Mouse (Mus musculus) stomach, postnatal 0 days (tissue): ENCODE data around the gene Wdr24. TPM values are rescaled to one million over a fixed set of nuclear protein-coding genes. Genes with fewer than 3 reads are reported as not detected.

ENCODE experiments used
- ATAC-seq: fragments of 200-750 bp; cut with Nextera tagmentation; 2 replicates; pipeline ENCODE4 v1.8.0; 2017; ENCODE audit not compliant: low FRiP score, low TSS enrichment
- DNase-seq: peaks from one replicate; pipeline ENCODE4 v3.0.0-alpha.2; 2016; ENCODE audit warnings: low spot score
- H3K27ac ChIP-seq: fragments of 300-500 bp; sonication (generic); replicated peaks from 2 replicates; pipeline ENCODE4 v1.5.1; 2014; ENCODE audit warnings: mild to moderate bottlenecking, control low read depth
- H3K27me3 ChIP-seq: fragments of 300-500 bp; sonication (generic); 2 replicates; pipeline ENCODE4 v1.6.1; 2014; ENCODE audit warnings: low read length; ENCODE audit not compliant: control insufficient read depth, insufficient read depth
- H3K36me3 ChIP-seq: fragments of 300-500 bp; sonication (generic); 2 replicates; pipeline ENCODE4 v1.6.1; 2014; ENCODE audit warnings: low read length, mixed read lengths; ENCODE audit not compliant: control insufficient read depth, insufficient read depth
- H3K4me1 ChIP-seq: fragments of 300-500 bp; sonication (generic); replicated peaks from 2 replicates; pipeline ENCODE4 v1.6.1; 2014; ENCODE audit warnings: antibody characterized with exemption; ENCODE audit not compliant: control insufficient read depth, insufficient read depth
- H3K4me2 ChIP-seq: fragments of 300-500 bp; sonication (generic); replicated peaks from 2 replicates; pipeline ENCODE4 v1.6.1; 2014; ENCODE audit warnings: low read depth, mild to moderate bottlenecking, control low read depth, moderate library complexity
- H3K4me3 ChIP-seq: fragments of 300-500 bp; sonication (generic); 2 replicates; pipeline ENCODE4 v1.5.1; 2014; ENCODE audit warnings: low read depth, low read length, control low read depth
- H3K9ac ChIP-seq: fragments of 300-500 bp; sonication (generic); 2 replicates; pipeline ENCODE4 v1.6.1; 2014; ENCODE audit warnings: mild to moderate bottlenecking, low read length, control low read depth, mixed read lengths
- H3K9me3 ChIP-seq: fragments of 300-500 bp; sonication (generic); 2 replicates; pipeline ENCODE4 v1.6.1; 2016; ENCODE audit warnings: low read length; ENCODE audit not compliant: control insufficient read depth
- CTCF ChIP-seq: IDR thresholded peaks from 2 replicates; pipeline ENCODE4 v1.5.1; 2016; ENCODE audit warnings: antibody characterized with exemption, low read depth, mild to moderate bottlenecking, moderate library complexity
- EP300 ChIP-seq: optimal IDR thresholded peaks from 2 replicates; pipeline ENCODE3; 2016; ENCODE audit warnings: antibody characterized with exemption
- WGBS: fragments of 180-500 bp; shearing (Covaris S2); extraction: QIAGEN DNeasy Blood & Tissue Kit; methylation state at CpG from one replicate; pipeline ENCODE4 v1.1.7; 2014; 5-methylcytosine and 5-hydroxymethylcytosine counted together
- polyA plus RNA-seq: library from polyadenylated mRNA; unstranded; fragments of >200 nt; fragmentation: Nextera tagmentation; extraction: Ambion mirVana; gene quantifications from 2 replicates; pipeline ENCODE4 v1.2.1, GENCODE M21; 2015

Gene Wdr24
- polyA plus RNA-seq, 1 experiment from 2014 or later = 10.8 TPM

- H3K4me1 ChIP-seq = peaks cover 12% of the 10 kb centered on the region
Measured at GRCm38 (mm10) chr17:25863681-25864080, 40.3 kb downstream of the Wdr24 start.

DNA sequence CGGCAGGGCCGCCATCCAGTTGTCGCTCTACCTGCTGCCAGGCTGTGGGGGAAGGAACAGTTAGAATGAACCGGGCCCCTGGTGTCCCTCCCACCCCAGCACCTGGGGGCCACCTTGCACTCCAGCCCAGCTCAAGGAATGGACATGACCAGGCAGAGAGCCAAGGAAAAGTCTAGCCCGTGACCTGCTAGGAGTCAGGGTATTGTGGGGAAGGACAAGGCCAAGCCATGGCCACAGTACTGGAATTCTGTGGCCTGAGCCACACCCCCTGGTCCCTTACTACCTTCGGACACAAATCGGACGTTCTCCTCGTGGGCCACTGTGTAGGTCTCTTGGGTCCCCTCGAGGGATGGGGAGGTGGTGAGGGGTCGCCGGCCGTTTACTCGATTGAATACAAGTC lies 40.9 kb downstream of the Wdr24 start:
- no peaks in the 10 kb centered on the region for H3K27me3 ChIP-seq
- 89% methylated on average over 14 of the region's 14 CpGs for WGBS

More at GRCm38 (mm10) chr17:25863681-25864080, 40.3 kb downstream of the Wdr24 start:
- ATAC-seq = no peak
- 88% methylated on average over 6 of the region's 6 CpGs for whole genome bisulfite sequencing
- TF ChIP-seq CTCF (peak; percentile 25), EP300 (no peak)
- DNase-seq = no peak
- Histone ChIP-seq H3K27ac (no peak overlapping the region), H3K9ac (no peak overlapping the region), H3K27me3 (no peaks in the 10 kb centered on the region), H3K36me3 (no peaks in the 10 kb centered on the region), H3K4me3 (no peak overlapping the region), H3K9me3 (no peaks in the 10 kb centered on the region), H3K4me2 (no peak overlapping the region)

DNA sequence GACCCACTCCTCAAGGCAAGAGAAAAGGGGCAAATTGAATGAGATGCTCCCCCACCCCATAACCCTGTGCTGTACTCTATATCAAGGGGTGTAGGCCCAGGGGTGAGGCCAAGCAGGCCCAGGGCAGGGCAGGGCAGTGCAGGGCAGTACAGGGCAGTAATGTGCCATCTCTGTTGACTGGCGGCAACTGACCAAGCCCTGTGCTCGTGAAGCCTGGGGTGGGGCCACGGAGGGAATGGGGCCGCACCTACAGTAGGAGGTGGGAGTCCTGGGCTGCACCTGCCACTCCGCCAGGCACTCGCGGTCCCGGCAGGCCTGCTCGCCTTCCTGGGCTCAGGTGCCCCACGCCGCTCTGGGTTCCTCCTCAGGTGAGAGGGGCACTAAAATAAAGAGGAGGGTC lies 41.9 kb downstream of the Wdr24 start:
- peak overlapping the region; percentile 35; the same call in 1 of the 2 replicates for H3K9ac ChIP-seq
- TF ChIP-seq EP300 (no peak), CTCF (no peak)
- H3K27ac ChIP-seq = peak overlapping the region; percentile 73
- WGBS = 69% methylated on average over 11 of the region's 11 CpGs
- H3K4me3 ChIP-seq = no peak overlapping the region
- H3K36me3 ChIP-seq = no peaks in the 10 kb centered on the region
- no peaks in the 10 kb centered on the region for H3K27me3 ChIP-seq
- DNase-seq = peak; percentile 85
- ATAC-seq = peak; percentile 79
- peaks cover 15% of the 10 kb centered on the region for H3K4me1 ChIP-seq
- H3K4me2 ChIP-seq = peak overlapping the region; percentile 31; the same call in 1 of the 2 replicates
- no peaks in the 10 kb centered on the region for H3K9me3 ChIP-seq

More for the DNA sequence above, 40.9 kb downstream of the Wdr24 start:
- H3K36me3 ChIP-seq = no peaks in the 10 kb centered on the region
- H3K27ac ChIP-seq = no peak overlapping the region
- H3K4me2 ChIP-seq = no peak overlapping the region
- no peaks in the 10 kb centered on the region for H3K9me3 ChIP-seq
- H3K9ac ChIP-seq = no peak overlapping the region
- no peak for TF ChIP-seq EP300
- no peak for TF ChIP-seq CTCF
- H3K4me3 ChIP-seq = no peak overlapping the region
- no peak for ATAC-seq
- peaks cover 15% of the 10 kb centered on the region for H3K4me1 ChIP-seq
- DNase-seq = no peak

DNA sequence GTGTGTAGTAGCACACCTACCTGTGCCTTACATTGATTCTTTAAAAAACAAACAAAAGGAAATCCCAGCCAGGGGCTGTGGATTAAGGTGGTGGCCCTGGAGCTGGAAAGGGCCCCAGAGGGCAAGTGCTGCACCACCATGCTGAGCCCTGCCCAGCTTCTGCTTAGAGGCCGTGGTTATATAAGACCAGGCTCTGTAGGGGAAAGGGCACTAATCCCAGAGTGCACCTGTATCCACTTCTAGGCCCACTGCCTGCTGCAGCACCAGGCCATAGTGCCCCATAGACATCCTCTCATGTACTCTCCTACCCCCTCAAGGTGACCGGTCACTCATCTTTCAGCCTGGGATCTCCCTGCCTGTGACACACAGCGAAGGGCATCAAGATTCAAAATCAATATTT lies 42.7 kb downstream of the Wdr24 start:
- H3K4me1 ChIP-seq = peaks cover 10% of the 10 kb centered on the region; the same call in 1 of the 2 replicates
- peak overlapping the region; percentile 73; the same call in 1 of the 2 replicates for H3K27ac ChIP-seq
- no peak overlapping the region; the same call in 1 of the 2 replicates for H3K9ac ChIP-seq
- H3K36me3 ChIP-seq = no peaks in the 10 kb centered on the region
- TF ChIP-seq CTCF (no peak), EP300 (no peak)
- ATAC-seq (peak; percentile 38; the same call in 1 of the 2 replicates), DNase-seq (peak; percentile 65)
- no peaks in the 10 kb centered on the region for H3K9me3 ChIP-seq
- H3K27me3 ChIP-seq = no peaks in the 10 kb centered on the region
- no peak overlapping the region for H3K4me2 ChIP-seq
- 88% methylated on average over 3 of the region's 3 CpGs for WGBS
- H3K4me3 ChIP-seq = no peak overlapping the region

DNA sequence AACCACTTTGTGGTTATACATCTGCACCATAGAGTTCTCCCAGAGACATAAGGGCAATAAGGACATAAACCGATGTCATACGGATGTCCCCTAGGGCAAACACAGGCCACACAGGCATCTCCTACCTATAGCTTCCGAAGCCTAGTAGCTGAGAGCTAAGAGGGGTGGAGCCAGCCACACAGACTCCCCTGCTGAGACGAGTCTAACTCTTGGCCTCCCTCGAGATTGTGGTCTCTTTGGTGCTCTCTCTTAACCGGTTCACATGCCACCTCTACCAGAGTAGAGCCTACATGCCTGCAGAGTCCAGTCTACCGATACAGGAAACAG lies 44.0 kb downstream of the Wdr24 start:
- Histone ChIP-seq H3K36me3 (no peaks in the 10 kb centered on the region), H3K9ac (peak overlapping the region; percentile 76), H3K4me1 (peaks cover 8% of the 10 kb centered on the region; the same call in 1 of the 2 replicates), H3K4me3 (peak overlapping the region; percentile 74), H3K27me3 (no peaks in the 10 kb centered on the region), H3K27ac (peak overlapping the region; percentile 86), H3K4me2 (peak overlapping the region; percentile 100), H3K9me3 (no peaks in the 10 kb centered on the region)
- DNase-seq (no peak), ATAC-seq (no peak)
- 19% methylated on average over 7 of the region's 7 CpGs for WGBS
- TF ChIP-seq CTCF (no peak), EP300 (no peak)

GRCm38 (mm10) chr17:25867836-25868600 lies 44.6 kb downstream of the Wdr24 start:
- no peaks in the 10 kb centered on the region for H3K27me3 ChIP-seq
- peak; percentile 22 for ATAC-seq
- TF ChIP-seq CTCF = no peak
- no peak for TF ChIP-seq EP300
- peak overlapping the region; percentile 86 for H3K27ac ChIP-seq
- H3K9me3 ChIP-seq = no peaks in the 10 kb centered on the region
- H3K9ac ChIP-seq = peak overlapping the region; percentile 76
- 1% methylated on average over 42 of the region's 42 CpGs for WGBS
- H3K36me3 ChIP-seq = no peaks in the 10 kb centered on the region
- DNase-seq = peak; percentile 52
- H3K4me2 ChIP-seq = peak overlapping the region; percentile 100
- H3K4me1 ChIP-seq = peaks cover 8% of the 10 kb centered on the region; the same call in 1 of the 2 replicates
- peak overlapping the region; percentile 74 for H3K4me3 ChIP-seq
